Mouse (Mus musculus) neural tube, embryonic 13.5 days (tissue): Measurements from ENCODE around the gene Gsc2. TPM values are rescaled to one million over a fixed set of nuclear protein-coding genes. Genes with fewer than 3 reads are reported as not detected.
"Not testable (repeated sequence)": the region's sequence is repeated elsewhere in the genome, so short reads cannot be mapped to it uniquely, and the experiment has no call there.

Source experiments
- ATAC-seq: fragments of 200-750 bp; cut with Nextera tagmentation; 2 replicates; pipeline ENCODE4 v1.8.0; 2017; ENCODE audit warnings: low read depth, mild to moderate bottlenecking, moderate TSS enrichment, moderate library complexity
- H3K27ac ChIP-seq: fragments of 300-500 bp; sonication (generic); replicated peaks from 2 replicates; pipeline ENCODE4 v1.5.1; 2015; ENCODE audit warnings: moderate library complexity, mild to moderate bottlenecking, inconsistent platforms
- H3K27me3 ChIP-seq: fragments of 300-500 bp; sonication (generic); 2 replicates; pipeline ENCODE4 v1.6.1; 2015; ENCODE audit warnings: mild to moderate bottlenecking, inconsistent platforms
- H3K36me3 ChIP-seq: fragments of 300-500 bp; sonication (generic); 2 replicates; pipeline ENCODE4 v1.6.1; 2015; ENCODE audit warnings: mild to moderate bottlenecking, inconsistent platforms
- H3K4me1 ChIP-seq: fragments of 300-500 bp; sonication (generic); replicated peaks from 2 replicates; pipeline ENCODE4 v1.6.1; 2015; ENCODE audit warnings: inconsistent platforms
- H3K4me2 ChIP-seq: fragments of 300-500 bp; sonication (generic); 2 replicates; pipeline ENCODE4 v1.6.1; 2015; ENCODE audit warnings: inconsistent platforms, mild to moderate bottlenecking, moderate library complexity
- H3K4me3 ChIP-seq: fragments of 300-500 bp; sonication (generic); 2 replicates; pipeline ENCODE4 v1.5.1; 2015; ENCODE audit warnings: mild to moderate bottlenecking, inconsistent platforms
- H3K9ac ChIP-seq: fragments of 300-500 bp; sonication (generic); 2 replicates; pipeline ENCODE4 v1.6.1; 2015; ENCODE audit warnings: moderate library complexity, mild to moderate bottlenecking, inconsistent platforms
- H3K9me3 ChIP-seq: fragments of 300-500 bp; sonication (generic); 2 replicates; pipeline ENCODE4 v1.6.1; 2016; ENCODE audit warnings: inconsistent platforms
- WGBS: fragments of 180-500 bp; shearing (Covaris S2); methylation state at CpG from one replicate; pipeline ENCODE4 v1.1.7; 2015; 5-methylcytosine and 5-hydroxymethylcytosine counted together
- polyA plus RNA-seq: library from polyadenylated mRNA; unstranded; fragments of >200 nt; fragmentation: Nextera tagmentation; extraction: Ambion mirVana; gene quantifications from 2 replicates; pipeline ENCODE4 v1.2.1, GENCODE M21; 2015

Gsc2 gene
- not detected in 2 replicates for polyA plus RNA-seq

DNA sequence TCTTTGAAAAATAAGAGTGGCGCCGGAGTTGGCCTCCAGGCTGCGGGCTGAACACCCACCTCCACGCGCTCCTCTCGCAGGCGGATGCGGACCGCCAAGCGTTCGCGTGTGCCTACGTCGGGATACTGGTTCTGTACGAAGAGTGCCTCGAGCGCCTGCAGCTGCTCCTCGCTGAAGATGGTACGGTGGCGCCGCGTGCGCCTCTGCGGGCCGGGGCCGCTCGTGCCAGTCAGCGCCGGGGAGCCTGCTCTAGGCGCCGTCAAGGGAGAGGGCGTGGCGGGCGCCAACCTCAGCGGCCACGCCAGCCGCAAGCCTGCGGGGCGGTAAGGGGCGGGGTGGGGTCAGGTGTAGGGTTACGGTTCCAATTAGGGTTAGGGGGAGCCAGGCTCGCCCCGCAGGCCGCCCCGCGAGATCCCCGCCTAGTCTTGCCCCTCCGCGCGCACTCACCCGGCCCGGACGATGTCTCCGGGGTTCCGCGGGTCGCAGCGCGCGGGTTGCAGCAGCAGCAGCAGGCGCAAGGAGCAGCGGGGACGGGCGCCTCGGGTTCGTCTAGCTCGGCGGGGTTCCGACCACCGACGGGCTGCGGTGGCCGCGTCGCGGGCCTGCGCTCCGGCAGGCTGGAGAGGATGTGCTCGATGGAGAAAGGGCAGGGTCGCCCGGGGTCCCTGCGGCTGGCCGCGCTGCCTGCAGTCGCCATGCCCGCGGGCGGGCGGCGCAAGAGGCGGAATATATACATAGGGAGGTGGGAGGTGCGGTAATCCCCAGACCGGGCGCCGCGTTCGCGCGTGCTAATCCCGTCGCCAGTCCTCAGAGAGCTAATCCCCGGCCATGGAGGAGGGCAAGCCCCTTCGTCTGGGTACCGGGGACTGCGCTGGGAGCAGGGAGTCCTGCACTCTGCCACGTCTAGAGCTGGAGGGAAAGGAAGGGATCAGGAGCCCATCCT lies at the start of gene Gsc2:
TSS of gene Gsc2 (minus strand) at position 753 of the 943 bp plus-strand sequence.
- peaks cover 22% of the 10 kb centered on the region for H3K4me1 ChIP-seq
- no peak for ATAC-seq
- whole genome bisulfite sequencing, result under 1% methylated on average over 106 of the region's 106 CpGs
- no peaks in the 10 kb centered on the region for H3K9me3 ChIP-seq
- peak within 1 kb of the TSS; percentile 56 for H3K4me2 ChIP-seq
- no peaks in the 10 kb centered on the region for H3K36me3 ChIP-seq
- peak within 1 kb of the TSS; percentile 54 for H3K9ac ChIP-seq
- H3K4me3 ChIP-seq, result peak within 1 kb of the TSS; percentile 34
- H3K27me3 ChIP-seq, result peaks cover 77% of the 10 kb centered on the region
- H3K27ac ChIP-seq, result no peak within 1 kb of the TSS

GRCm38 (mm10) chr16:17962091-17962490 lies 47.2 kb upstream of the Gsc2 start:
- Histone ChIP-seq H3K9me3 (no peaks in the 10 kb centered on the region), H3K36me3 (no peaks in the 10 kb centered on the region), H3K4me1 (no peaks in the 10 kb centered on the region), H3K4me3 (no peak overlapping the region), H3K27ac (no peak overlapping the region), H3K27me3 (no peaks in the 10 kb centered on the region), H3K9ac (no peak overlapping the region), H3K4me2 (no peak overlapping the region)
- WGBS, result 78% methylated on average over 7 of the region's 7 CpGs
- ATAC-seq, result no peak

DNA sequence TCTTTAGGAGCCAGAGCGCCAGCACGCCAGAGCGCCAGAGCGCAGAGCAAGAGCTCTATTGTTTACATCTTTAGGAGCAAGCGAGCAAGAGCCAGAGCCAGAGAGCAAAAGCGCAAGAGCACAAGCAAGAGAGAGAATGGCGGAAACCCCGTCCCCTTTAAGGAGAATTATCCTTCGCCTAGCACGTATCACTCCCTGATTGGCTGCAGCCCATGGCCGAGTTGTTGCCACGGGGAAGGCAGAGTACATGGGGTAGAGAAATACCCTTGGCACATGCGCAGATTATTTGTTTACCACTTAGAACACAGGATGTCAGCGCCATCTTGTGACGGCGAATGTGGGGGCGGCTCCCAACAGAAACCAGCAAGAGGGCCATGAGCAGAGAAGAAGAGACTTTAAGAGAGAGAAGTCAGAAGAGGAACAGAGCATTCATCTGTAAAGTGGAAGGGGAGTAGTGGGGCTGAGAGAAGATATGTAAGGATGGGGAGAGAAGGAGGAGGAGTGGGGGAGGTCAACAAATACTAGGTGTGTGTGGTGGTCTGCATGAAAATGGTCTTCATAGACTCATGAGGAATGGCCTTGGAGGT lies 41.3 kb upstream of the Gsc2 start:
- not testable (repeated sequence) for H3K4me1 ChIP-seq, H3K27me3 ChIP-seq, ATAC-seq, H3K9ac ChIP-seq, H3K4me2 ChIP-seq, H3K4me3 ChIP-seq, H3K36me3 ChIP-seq, H3K27ac ChIP-seq, H3K9me3 ChIP-seq
- WGBS, result 97% methylated on average over 17 of the region's 17 CpGs

DNA sequence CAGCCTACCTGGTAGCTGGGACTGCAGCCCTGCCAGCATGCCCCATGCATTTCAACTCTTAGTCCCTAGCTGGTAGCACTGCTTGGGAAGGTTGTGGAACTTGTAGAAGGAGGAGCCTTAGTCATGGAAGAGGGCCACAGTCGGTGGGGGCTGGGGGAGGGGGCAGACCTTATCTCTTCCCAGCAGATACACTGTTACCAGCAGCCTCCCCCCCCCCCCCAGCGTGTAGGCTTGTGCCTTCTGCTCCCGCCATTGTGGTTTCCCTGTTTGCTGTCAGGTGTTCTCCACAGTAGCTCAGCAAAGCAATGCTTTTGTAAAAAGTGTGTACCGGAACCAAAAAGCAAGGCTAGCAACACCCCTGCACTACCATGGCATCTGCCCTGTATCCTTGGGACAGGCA lies 36.8 kb upstream of the Gsc2 start:
- Histone ChIP-seq H3K4me1 (peaks cover 16% of the 10 kb centered on the region), H3K9ac (no peak overlapping the region), H3K36me3 (no peaks in the 10 kb centered on the region), H3K27ac (no peak overlapping the region), H3K4me2 (no peak overlapping the region), H3K9me3 (no peaks in the 10 kb centered on the region), H3K27me3 (no peaks in the 10 kb centered on the region), H3K4me3 (no peak overlapping the region)
- WGBS, result 97% methylated on average over 4 of the region's 4 CpGs
- ATAC-seq, result no peak

GRCm38 (mm10) chr16:17950068-17950467 lies 35.2 kb upstream of the Gsc2 start:
- Histone ChIP-seq H3K4me3 (no peak overlapping the region), H3K27me3 (no peaks in the 10 kb centered on the region), H3K4me1 (peaks cover 16% of the 10 kb centered on the region), H3K36me3 (no peaks in the 10 kb centered on the region), H3K27ac (no peak overlapping the region), H3K9ac (no peak overlapping the region), H3K9me3 (no peaks in the 10 kb centered on the region), H3K4me2 (no peak overlapping the region)
- WGBS, result 46% methylated on average over 4 of the region's 4 CpGs
- ATAC-seq, result no peak; the same call in 1 of the 2 replicates

DNA sequence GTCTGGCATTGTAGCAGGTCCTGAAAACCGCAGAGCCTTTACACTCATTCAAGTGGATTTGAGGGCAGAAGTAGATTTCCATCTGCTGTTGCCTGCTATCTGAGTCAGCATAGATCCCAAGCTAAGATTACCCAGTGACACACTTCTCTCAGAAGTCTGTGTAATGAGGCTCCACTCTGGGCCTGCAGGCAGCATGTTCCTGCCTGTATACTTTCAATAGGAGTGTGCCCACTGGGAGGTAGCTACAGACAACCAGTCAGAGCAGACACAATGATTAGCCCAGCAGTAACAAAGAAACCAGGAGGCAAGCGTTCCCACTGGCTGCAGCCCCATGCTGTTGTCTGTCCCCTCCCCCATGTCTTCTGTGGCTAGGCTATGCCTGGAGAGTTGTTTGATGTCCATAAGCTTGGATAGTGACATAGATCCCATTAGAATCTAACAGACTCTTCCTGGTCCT lies 34.6 kb upstream of the Gsc2 start:
- H3K4me3 ChIP-seq, result no peak overlapping the region
- 0 out of 2 replicates have a peak overlapping the region, but pooled peaks have one; percentile 23 for H3K27ac ChIP-seq
- H3K36me3 ChIP-seq, result no peaks in the 10 kb centered on the region
- no peaks in the 10 kb centered on the region for H3K27me3 ChIP-seq
- no peaks in the 10 kb centered on the region for H3K9me3 ChIP-seq
- peaks cover 16% of the 10 kb centered on the region for H3K4me1 ChIP-seq
- peak; percentile 72; the same call in 1 of the 2 replicates for ATAC-seq
- no peak overlapping the region for H3K4me2 ChIP-seq
- no peak overlapping the region for H3K9ac ChIP-seq
- WGBS, result 32% methylated on average over 2 of the region's 2 CpGs

GRCm38 (mm10) chr16:17945081-17945831 lies 30.4 kb upstream of the Gsc2 start:
- no peak for ATAC-seq
- Histone ChIP-seq H3K9me3 (no peaks in the 10 kb centered on the region), H3K27ac (no peak overlapping the region), H3K4me3 (no peak overlapping the region), H3K9ac (no peak overlapping the region), H3K27me3 (no peaks in the 10 kb centered on the region), H3K4me2 (no peak overlapping the region), H3K4me1 (peaks cover 14% of the 10 kb centered on the region), H3K36me3 (no peaks in the 10 kb centered on the region)
- 48% methylated on average over 7 of the region's 7 CpGs for WGBS

GRCm38 (mm10) chr16:17943466-17943865 lies 28.6 kb upstream of the Gsc2 start:
- Histone ChIP-seq H3K27ac (no peak overlapping the region), H3K9me3 (no peaks in the 10 kb centered on the region), H3K4me3 (no peak overlapping the region), H3K27me3 (no peaks in the 10 kb centered on the region), H3K4me1 (0 out of 2 replicates have a peak, but pooled peaks cover 5% of the 10 kb centered on the region), H3K9ac (no peak overlapping the region), H3K36me3 (no peaks in the 10 kb centered on the region), H3K4me2 (no peak overlapping the region)
- WGBS, result 71% methylated on average over 8 of the region's 8 CpGs
- no peak for ATAC-seq

- 67% methylated on average over 9 of the region's 9 CpGs for whole genome bisulfite sequencing
- Histone ChIP-seq H3K27ac (no peak overlapping the region), H3K4me2 (no peak overlapping the region), H3K4me1 (0 out of 2 replicates have a peak, but pooled peaks cover 5% of the 10 kb centered on the region), H3K4me3 (no peak overlapping the region), H3K27me3 (0 out of 2 replicates have a peak, but pooled peaks cover 6% of the 10 kb centered on the region), H3K36me3 (no peaks in the 10 kb centered on the region), H3K9ac (no peak overlapping the region), H3K9me3 (no peaks in the 10 kb centered on the region)
- ATAC-seq, result peak; percentile 23; the same call in 1 of the 2 replicates
Observed at GRCm38 (mm10) chr16:17939255-17939751, 24.4 kb upstream of the Gsc2 start.

DNA sequence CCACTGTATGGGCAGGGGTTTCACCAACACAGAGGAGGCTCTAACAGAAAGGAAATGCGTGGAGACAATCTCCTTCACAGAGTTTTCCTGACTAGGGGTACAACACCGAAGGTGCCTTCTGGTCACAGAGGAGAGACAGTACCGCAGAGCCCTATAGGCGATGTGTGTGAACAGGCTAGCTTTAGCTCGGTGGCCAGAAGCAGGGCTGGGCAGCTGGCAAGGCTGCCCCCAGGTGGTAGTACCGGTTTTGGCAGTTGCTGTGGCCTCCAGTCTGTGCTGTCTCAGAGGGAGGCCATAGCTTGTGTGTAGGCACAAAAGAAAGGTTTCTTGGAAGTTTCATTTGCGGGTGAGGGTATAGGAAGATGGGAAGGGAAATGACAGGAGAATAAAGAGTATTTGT lies 24.0 kb upstream of the Gsc2 start:
- WGBS, result 8% methylated on average over 7 of the region's 7 CpGs
- no peak overlapping the region for H3K27ac ChIP-seq
- H3K9me3 ChIP-seq, result no peaks in the 10 kb centered on the region
- H3K4me2 ChIP-seq, result no peak overlapping the region
- H3K4me3 ChIP-seq, result no peak overlapping the region
- H3K36me3 ChIP-seq, result no peaks in the 10 kb centered on the region
- H3K4me1 ChIP-seq, result 0 out of 2 replicates have a peak, but pooled peaks cover 5% of the 10 kb centered on the region
- H3K27me3 ChIP-seq, result 0 out of 2 replicates have a peak, but pooled peaks cover 6% of the 10 kb centered on the region
- no peak overlapping the region for H3K9ac ChIP-seq
- ATAC-seq, result peak; percentile 84; the same call in 1 of the 2 replicates

DNA sequence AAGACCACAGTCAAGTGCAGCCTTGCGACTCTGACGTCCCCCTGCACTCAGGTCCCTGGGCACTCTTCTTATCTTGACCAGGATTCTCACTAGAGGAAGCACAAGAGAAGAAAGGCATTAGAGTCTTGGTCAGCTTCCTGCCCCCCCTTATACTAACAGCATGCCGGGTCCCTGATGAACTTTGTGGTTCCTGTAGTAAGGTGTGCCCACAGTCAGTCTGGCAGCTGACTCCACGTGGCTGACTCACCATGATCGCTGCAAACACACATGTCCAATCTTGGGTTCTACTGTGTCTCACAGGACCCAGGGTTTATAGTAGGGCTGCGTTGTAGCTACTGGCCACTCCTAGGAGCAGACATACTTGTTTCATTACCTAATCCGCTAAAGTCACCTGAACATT lies 23.3 kb upstream of the Gsc2 start:
- Histone ChIP-seq H3K4me2 (no peak overlapping the region), H3K27me3 (0 out of 2 replicates have a peak, but pooled peaks cover 6% of the 10 kb centered on the region), H3K36me3 (no peaks in the 10 kb centered on the region), H3K9me3 (no peaks in the 10 kb centered on the region), H3K4me3 (no peak overlapping the region), H3K9ac (no peak overlapping the region), H3K4me1 (0 out of 2 replicates have a peak, but pooled peaks cover 5% of the 10 kb centered on the region), H3K27ac (no peak overlapping the region)
- no peak for ATAC-seq
- WGBS, result 77% methylated on average over 7 of the region's 7 CpGs
